Mouse (Mus musculus) midbrain, embryonic 11.5 days (tissue): ENCODE measurements around the gene Spsb3. TPM values are rescaled to one million over a fixed set of nuclear protein-coding genes. Genes with fewer than 3 reads are reported as not detected.
A peak's percentile ranks its signal among the peaks of the same experiment; 100 is the strongest.

ENCODE experiments used
- ATAC-seq: fragments of 200-750 bp; cut with Nextera tagmentation; 2 replicates; pipeline ENCODE4 v1.8.0; 2017; ENCODE audit warnings: moderate TSS enrichment, moderate library complexity; ENCODE audit not compliant: low FRiP score
- DNase-seq: peaks from one replicate; pipeline ENCODE4 v3.0.0; 2015; ENCODE audit warnings: low spot score; ENCODE audit errors: missing footprints
- H3K27ac ChIP-seq: fragments of 300-500 bp; sonication (generic); 2 replicates; pipeline ENCODE4 v1.5.1; 2014; ENCODE audit warnings: low read depth, low read length
- H3K27me3 ChIP-seq: fragments of 300-500 bp; sonication (generic); 2 replicates; pipeline ENCODE4 v1.6.1; 2014; ENCODE audit warnings: mild to moderate bottlenecking, low read length, moderate library complexity, mixed read lengths; ENCODE audit not compliant: control insufficient read depth, insufficient read depth
- H3K36me3 ChIP-seq: fragments of 300-500 bp; sonication (generic); 2 replicates; pipeline ENCODE4 v1.6.1; 2014; ENCODE audit warnings: mild to moderate bottlenecking, low read length, moderate library complexity, mixed read lengths; ENCODE audit not compliant: control insufficient read depth, insufficient read depth
- H3K4me1 ChIP-seq: fragments of 300-500 bp; sonication (generic); 2 replicates; pipeline ENCODE4 v1.6.1; 2014; ENCODE audit warnings: low read length; ENCODE audit not compliant: control insufficient read depth, insufficient read depth
- H3K4me2 ChIP-seq: fragments of 300-500 bp; sonication (generic); 2 replicates; pipeline ENCODE4 v1.6.1; 2014; ENCODE audit warnings: mild to moderate bottlenecking, moderate library complexity
- H3K4me3 ChIP-seq: fragments of 300-500 bp; sonication (generic); 2 replicates; pipeline ENCODE4 v1.5.1; 2014; ENCODE audit warnings: low read depth, low read length
- H3K9ac ChIP-seq: fragments of 300-500 bp; sonication (generic); 2 replicates; pipeline ENCODE4 v1.6.1; 2014; ENCODE audit warnings: low read length
- H3K9me3 ChIP-seq: fragments of 300-500 bp; sonication (generic); 2 replicates; pipeline ENCODE4 v1.6.1; 2016; ENCODE audit warnings: low read length; ENCODE audit not compliant: control insufficient read depth
- WGBS: fragments of 180-500 bp; shearing (Covaris S2); extraction: QIAGEN DNeasy Blood & Tissue Kit; methylation state at CpG from one replicate; pipeline ENCODE4 v1.1.7; 2014; 5-methylcytosine and 5-hydroxymethylcytosine counted together
- polyA plus RNA-seq: library from polyadenylated mRNA; unstranded; fragments of >200 nt; fragmentation: Nextera tagmentation; extraction: Ambion mirVana; gene quantifications from 2 replicates; pipeline ENCODE4 v1.2.1, GENCODE M21; 2014

The Spsb3 gene
- polyA plus RNA-seq, 1 experiment from 2014 or later: 44.4 TPM

- H3K9me3 ChIP-seq: no peaks in the 10 kb centered on the region
- no peaks in the 10 kb centered on the region; the same call in 1 of the 2 replicates for H3K27me3 ChIP-seq
- H3K4me1 ChIP-seq: peaks cover 4% of the 10 kb centered on the region; the same call in 1 of the 2 replicates
- no peaks in the 10 kb centered on the region for H3K36me3 ChIP-seq
- peak within 1 kb of the TSS; percentile 72 for H3K4me2 ChIP-seq
- peak within 1 kb of the TSS; percentile 73 for H3K27ac ChIP-seq
- under 1% methylated on average over 53 of the region's 58 CpGs for WGBS
- peak within 1 kb of the TSS; percentile 71 for H3K9ac ChIP-seq
- ATAC-seq (peak; percentile 100), DNase-seq (peak; percentile 98)
- H3K4me3 ChIP-seq: peak within 1 kb of the TSS; percentile 76
These were observed 36.2 kb upstream of the Spsb3 start, which contains the start of gene Fahd1 for GRCm38 (mm10) chr17:24850065-24850772. TSS of gene Fahd1 (minus strand) at chr17:24850364.

GRCm38 (mm10) chr17:24850773-24851127 is 35.7 kb upstream of the Spsb3 start:
- H3K4me2 ChIP-seq: peak overlapping the region; percentile 72
- ATAC-seq: no peak
- H3K9ac ChIP-seq: peak overlapping the region; percentile 70
- 1% methylated on average over 20 of the region's 20 CpGs for WGBS
- H3K4me3 ChIP-seq: peak overlapping the region; percentile 76
- 0 out of 2 replicates have a peak overlapping the region, but pooled peaks have one; percentile 73 for H3K27ac ChIP-seq
- no peaks in the 10 kb centered on the region; the same call in 1 of the 2 replicates for H3K27me3 ChIP-seq
- H3K9me3 ChIP-seq: no peaks in the 10 kb centered on the region
- H3K4me1 ChIP-seq: peaks cover 4% of the 10 kb centered on the region; the same call in 1 of the 2 replicates
- no peak for DNase-seq
- no peaks in the 10 kb centered on the region for H3K36me3 ChIP-seq

GRCm38 (mm10) chr17:24851381-24852125 is 34.9 kb upstream of the Spsb3 start:
- no peak overlapping the region for H3K9ac ChIP-seq

DNA sequence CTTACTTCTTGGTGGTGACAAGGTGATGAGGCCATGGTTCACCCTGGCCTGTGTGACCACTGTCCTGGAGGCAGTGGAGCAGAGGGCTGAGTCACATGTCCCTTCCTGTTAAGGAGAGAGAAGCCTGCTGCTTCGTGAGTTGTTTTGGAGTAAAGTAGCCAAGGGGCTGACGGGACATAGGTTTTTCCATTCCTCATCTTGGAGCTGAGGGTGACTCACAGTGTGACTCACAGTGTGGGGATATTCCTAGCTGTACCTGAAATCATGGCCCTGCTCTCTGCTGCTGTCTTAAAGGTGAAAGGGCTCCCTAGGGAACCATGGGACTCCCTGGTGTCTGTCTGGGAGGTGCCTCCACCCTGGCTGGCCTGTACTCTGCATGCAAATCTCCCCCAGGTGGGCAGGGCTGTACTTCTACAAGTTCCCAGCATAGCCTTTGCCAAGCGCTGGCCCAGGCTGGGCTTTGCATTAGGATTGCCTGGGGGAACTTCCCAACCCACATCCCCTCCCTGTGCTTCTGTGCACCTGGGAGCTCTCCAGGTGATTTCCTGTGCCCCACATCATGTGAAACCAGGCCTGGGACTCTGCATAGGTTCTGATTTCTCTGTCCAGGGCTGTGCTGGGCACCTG is 30.5 kb upstream of the Spsb3 start:
- Histone ChIP-seq H3K9ac (no peak overlapping the region), H3K4me1 (no peaks in the 10 kb centered on the region), H3K9me3 (no peaks in the 10 kb centered on the region), H3K4me3 (no peak overlapping the region), H3K4me2 (no peak overlapping the region), H3K27me3 (no peaks in the 10 kb centered on the region; the same call in 1 of the 2 replicates), H3K27ac (no peak overlapping the region), H3K36me3 (no peaks in the 10 kb centered on the region)
- WGBS: 82% methylated on average over 3 of the region's 3 CpGs
- ATAC-seq: no peak
- DNase-seq: no peak

More at GRCm38 (mm10) chr17:24851381-24852125, 34.9 kb upstream of the Spsb3 start:
- no peak overlapping the region for H3K4me3 ChIP-seq
- no peaks in the 10 kb centered on the region for H3K36me3 ChIP-seq
- DNase-seq (no peak), ATAC-seq (no peak)
- H3K4me2 ChIP-seq: peak overlapping the region; percentile 72
- H3K27me3 ChIP-seq: no peaks in the 10 kb centered on the region; the same call in 1 of the 2 replicates
- H3K9me3 ChIP-seq: no peaks in the 10 kb centered on the region
- 77% methylated on average over 10 of the region's 10 CpGs for WGBS
- H3K27ac ChIP-seq: no peak overlapping the region
- peaks cover 4% of the 10 kb centered on the region; the same call in 1 of the 2 replicates for H3K4me1 ChIP-seq

GRCm38 (mm10) chr17:24856589-24856988 is 29.9 kb upstream of the Spsb3 start:
- Histone ChIP-seq H3K4me2 (no peak overlapping the region), H3K27me3 (no peaks in the 10 kb centered on the region; the same call in 1 of the 2 replicates), H3K36me3 (no peaks in the 10 kb centered on the region), H3K4me3 (no peak overlapping the region), H3K9ac (no peak overlapping the region), H3K9me3 (no peaks in the 10 kb centered on the region), H3K4me1 (no peaks in the 10 kb centered on the region), H3K27ac (no peak overlapping the region)
- ATAC-seq (no peak), DNase-seq (no peak)
- 90% methylated on average over 13 of the region's 13 CpGs for WGBS

DNA sequence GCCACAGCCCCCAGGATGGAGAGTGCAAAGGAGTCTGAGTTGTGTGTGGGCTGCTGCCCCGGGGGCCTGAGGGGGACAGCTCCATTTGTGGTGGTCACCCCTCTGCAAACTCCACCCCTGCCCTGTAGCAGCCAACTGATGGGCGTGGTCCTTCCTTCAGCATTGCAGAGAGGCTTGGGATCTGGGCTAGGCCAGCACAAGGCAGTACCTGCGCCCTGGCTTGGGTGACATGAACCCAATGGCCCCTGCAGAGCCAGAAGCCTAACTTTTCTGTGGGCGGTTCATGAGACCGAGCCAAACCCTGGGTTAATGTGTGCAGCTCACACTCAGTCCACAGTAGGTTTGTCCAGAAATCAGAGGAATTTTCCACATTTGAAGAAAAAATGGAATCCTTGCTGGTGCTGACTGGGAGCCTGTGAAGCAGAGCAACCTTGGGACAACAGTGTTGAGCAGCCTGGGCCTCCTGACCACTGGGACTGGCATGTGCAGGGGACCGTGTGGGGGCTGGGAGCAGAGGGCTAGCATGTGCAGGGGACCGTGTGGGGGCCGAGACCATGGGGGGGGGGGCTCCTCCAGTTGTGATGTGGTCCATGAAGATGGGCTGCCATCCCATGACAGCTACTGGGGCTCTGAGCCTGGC is 28.5 kb upstream of the Spsb3 start:
- Histone ChIP-seq H3K27ac (no peak overlapping the region), H3K4me2 (no peak overlapping the region), H3K4me1 (no peaks in the 10 kb centered on the region), H3K36me3 (no peaks in the 10 kb centered on the region), H3K4me3 (no peak overlapping the region), H3K9ac (no peak overlapping the region), H3K9me3 (no peaks in the 10 kb centered on the region), H3K27me3 (no peaks in the 10 kb centered on the region)
- ATAC-seq: no peak
- DNase-seq: no peak
- 88% methylated on average over 8 of the region's 8 CpGs for WGBS

- DNase-seq (no peak), ATAC-seq (no peak)
- Histone ChIP-seq H3K36me3 (no peaks in the 10 kb centered on the region; the same call in 1 of the 2 replicates), H3K4me1 (no peaks in the 10 kb centered on the region), H3K4me2 (no peak overlapping the region), H3K4me3 (no peak overlapping the region), H3K27ac (no peak overlapping the region), H3K27me3 (no peaks in the 10 kb centered on the region), H3K9ac (no peak overlapping the region), H3K9me3 (no peaks in the 10 kb centered on the region)
- 90% methylated on average over 6 of the region's 6 CpGs for WGBS
These were observed 27.5 kb upstream of the Spsb3 start for GRCm38 (mm10) chr17:24858967-24859366.

DNA sequence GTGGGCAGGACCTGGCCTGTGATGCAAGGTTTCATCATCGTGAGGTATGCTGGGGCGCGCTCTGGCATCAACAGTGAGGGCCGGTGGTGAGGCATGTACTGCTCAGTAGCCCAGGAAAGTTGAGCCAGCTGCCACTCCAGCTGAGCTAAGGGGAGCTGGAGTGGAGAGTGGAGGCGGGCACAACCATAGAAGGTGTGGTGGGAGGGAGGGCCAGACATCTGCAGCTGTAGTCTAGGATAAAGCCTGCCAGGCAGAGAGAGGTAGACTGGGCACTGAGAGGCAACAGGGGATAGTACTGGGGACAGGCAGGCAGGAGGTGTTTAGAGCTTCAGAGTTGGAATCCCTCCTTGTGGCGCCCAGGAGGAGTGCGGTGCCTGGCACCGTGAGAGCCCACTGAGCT is 26.4 kb upstream of the Spsb3 start:
- Histone ChIP-seq H3K27me3 (no peaks in the 10 kb centered on the region), H3K27ac (no peak overlapping the region), H3K4me3 (no peak overlapping the region), H3K36me3 (no peaks in the 10 kb centered on the region; the same call in 1 of the 2 replicates), H3K9me3 (no peaks in the 10 kb centered on the region), H3K9ac (no peak overlapping the region), H3K4me2 (no peak overlapping the region), H3K4me1 (no peaks in the 10 kb centered on the region)
- WGBS: 90% methylated on average over 8 of the region's 8 CpGs
- ATAC-seq (no peak), DNase-seq (no peak)
